Mouse (Mus musculus): ENCODE data around the gene Tmem41a. TPM values are rescaled to one million over a fixed set of nuclear protein-coding genes. Genes with fewer than 3 reads are reported as not detected.

Tmem41a gene
- total and polyA plus RNA-seq, 3 experiments, result 43.5 to 87.1 (median 62.0) TPM

DNA sequence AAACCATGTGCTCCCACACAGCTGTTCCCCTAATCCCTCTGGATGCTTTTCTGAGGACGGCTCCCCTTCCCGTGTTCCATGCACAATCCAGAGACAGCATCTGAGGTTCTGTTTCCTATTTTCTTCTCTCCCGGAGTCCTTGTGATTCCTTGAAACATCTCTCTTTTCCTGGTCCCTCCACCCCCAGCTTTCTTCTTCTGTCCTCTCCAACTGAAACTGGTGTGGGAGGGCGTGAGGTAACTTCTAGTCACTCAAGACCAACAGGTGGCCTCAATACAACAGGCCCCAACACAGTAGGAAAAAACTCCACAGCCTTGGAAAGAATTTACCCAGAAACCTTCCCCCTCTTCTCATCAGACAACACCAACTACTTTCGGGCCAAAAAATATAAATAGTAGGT, 30.0 kb upstream of the Tmem41a start:
- TF ChIP-seq TBP (conservative IDR thresholded peaks at IDR 0.05; ENCODE audit: low read depth, low read length) (no peak), CHD2 (IDR thresholded peaks at IDR 0.05; ENCODE audit: low read length) (no peak), USF1 (IDR thresholded peaks at IDR 0.05; ENCODE audit: low read depth, low read length) (no peak), ETS1 (conservative IDR thresholded peaks at IDR 0.05; ENCODE audit: low read depth, low read length) (no peak), USF2 (conservative IDR thresholded peaks at IDR 0.05; ENCODE audit: low read depth, low read length) (no peak), MAX (IDR thresholded peaks at IDR 0.05; ENCODE audit: low read length) (no peak), ZNF384 (IDR thresholded peaks at IDR 0.05; ENCODE audit: low read depth, low read length) (no peak)
- in situ Hi-C loops (cut with MboI; ENCODE audit: low pct_ligation_motif_present, low pct_unique_long_range_greater_than_20kb, low sequenced_read_pairs) (no loop called here), dilution Hi-C loops (cut with MboI; ENCODE audit: extremely low pct_ligation_motif_present, extremely low pct_unique_long_range_greater_than_20kb, low sequenced_read_pairs) (no loop called here)
- Histone ChIP-seq H3K4me3 (replicated peaks in 1 of 3; ENCODE audit: low read depth in 2 of 3, low read length in 2 of 3, poor library complexity in 1 of 3) (no peak overlapping the region), H3K9me3 (replicated peaks; ENCODE audit: low read length) (no peaks in the 10 kb centered on the region), H3K79me2 (replicated peaks; ENCODE audit: control insufficient read depth, extremely low read depth, insufficient read depth, poor library complexity, severe bottlenecking) (no peaks in the 10 kb centered on the region), H3K4me1 (ENCODE audit: control insufficient read depth in 1 of 2, insufficient read depth in 2 of 2) (peaks cover 0 to 5% of the 10 kb centered on the region in 2 experiments; a peak in 1 of 4 replicates), H3K4me2 (ENCODE audit: insufficient read depth, low read depth, poor library complexity, severe bottlenecking) (no peak overlapping the region), H3K27me3 (replicated peaks) (no peaks in the 10 kb centered on the region), H3K9ac (ENCODE audit: insufficient read depth, low read depth) (no peak overlapping the region), H3K36me3 (replicated peaks in 1 of 2; ENCODE audit: control insufficient read depth in 1 of 2, insufficient read depth in 1 of 2, low read length in 1 of 2) (no peaks in the 10 kb centered on the region), H3K27ac (ENCODE audit: insufficient read depth, low read depth) (no peak overlapping the region)
- DNase-seq (ENCODE audit: extremely low read depth), result no peak

DNA sequence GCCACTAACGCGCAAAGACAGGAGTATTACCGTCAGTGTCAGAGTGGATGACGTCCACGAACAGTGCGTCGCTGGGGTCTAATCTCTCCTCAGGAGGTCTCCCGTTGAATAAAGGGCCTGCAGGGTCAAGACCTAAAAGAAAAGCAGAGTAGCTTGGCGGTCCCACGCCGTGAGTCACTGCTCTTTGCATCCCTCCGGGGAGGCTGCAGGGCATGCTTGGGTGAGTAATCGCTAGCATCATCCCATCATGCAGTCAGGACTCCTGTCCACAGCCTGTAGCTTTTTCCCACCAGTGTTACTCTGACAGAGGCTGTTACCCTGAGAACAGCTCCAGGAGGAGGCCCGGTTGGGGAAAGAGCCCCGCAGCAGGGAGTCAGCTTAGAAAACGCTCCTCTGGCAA, 28.9 kb upstream of the Tmem41a start:
- in situ Hi-C loops (cut with MboI; ENCODE audit: low pct_ligation_motif_present, low pct_unique_long_range_greater_than_20kb, low sequenced_read_pairs), result no loop called here
- Histone ChIP-seq H3K9me3 (replicated peaks; ENCODE audit: low read length) (no peaks in the 10 kb centered on the region), H3K36me3 (replicated peaks in 1 of 2; ENCODE audit: control insufficient read depth in 1 of 2, insufficient read depth in 1 of 2, low read length in 1 of 2) (no peaks in the 10 kb centered on the region), H3K4me1 (ENCODE audit: control insufficient read depth in 1 of 2, insufficient read depth in 2 of 2) (peaks cover 0 to 5% of the 10 kb centered on the region in 2 experiments; a peak in 1 of 4 replicates), H3K27ac (ENCODE audit: insufficient read depth, low read depth) (no peak overlapping the region), H3K9ac (ENCODE audit: insufficient read depth, low read depth) (no peak overlapping the region), H3K79me2 (replicated peaks; ENCODE audit: control insufficient read depth, extremely low read depth, insufficient read depth, poor library complexity, severe bottlenecking) (no peaks in the 10 kb centered on the region), H3K4me2 (ENCODE audit: insufficient read depth, low read depth, poor library complexity, severe bottlenecking) (no peak overlapping the region), H3K27me3 (replicated peaks) (no peaks in the 10 kb centered on the region), H3K4me3 (replicated peaks in 1 of 3; ENCODE audit: low read depth in 2 of 3, low read length in 2 of 3, poor library complexity in 1 of 3) (no peak overlapping the region)
- peak; percentile 12 for DNase-seq (ENCODE audit: extremely low read depth)
- dilution Hi-C loops (cut with MboI; ENCODE audit: extremely low pct_ligation_motif_present, extremely low pct_unique_long_range_greater_than_20kb, low sequenced_read_pairs), result no loop called here
- TF ChIP-seq NRF1 (IDR thresholded peaks at IDR 0.05; ENCODE audit: low read depth, low read length) (no peak), USF1 (IDR thresholded peaks at IDR 0.05; ENCODE audit: low read depth, low read length) (no peak), TCF12 (IDR thresholded peaks at IDR 0.05; ENCODE audit: low read depth, low read length) (no peak), TBP (conservative IDR thresholded peaks at IDR 0.05; ENCODE audit: low read depth, low read length) (no peak), MEF2A (IDR thresholded peaks at IDR 0.05; ENCODE audit: borderline replicate concordance, low read depth, low read length) (no peak), CHD1 (IDR thresholded peaks at IDR 0.05; ENCODE audit: low read depth, low read length) (no peak), MXI1 (IDR thresholded peaks at IDR 0.05; ENCODE audit: low read depth, low read length) (no peak), HCFC1 (IDR thresholded peaks at IDR 0.05; ENCODE audit: low read depth, low read length) (no peak), CTCF (conservative IDR thresholded peaks at IDR 0.05 in 1 of 2, IDR thresholded peaks at IDR 0.05 in 1 of 2; ENCODE audit: low read depth in 2 of 2, low read length in 2 of 2) (no peak), EP300 (IDR thresholded peaks at IDR 0.05; ENCODE audit: low read length) (no peak)
